Mouse (Mus musculus) embryo, embryonic 10.5 days (tissue): ENCODE measurements around the gene Dmxl2.

ENCODE experiments used
- DNase-seq: peaks from one replicate; pipeline ENCODE4 v3.0.0-alpha.2; 2015; ENCODE audit warnings: low spot score

Gene Dmxl2

GRCm38 (mm10) chr9:54316363-54316762, 185.1 kb downstream of the Dmxl2 start:
- DNase-seq, result peak; percentile 14
